Mouse (Mus musculus): Measurements from ENCODE around the gene Wars2. TPM values are rescaled to one million over a fixed set of nuclear protein-coding genes. Genes with fewer than 3 reads are reported as not detected.
A peak's percentile ranks its signal among the peaks of the same experiment; 100 is the strongest.

Gene Wars2
- polyA plus RNA-seq, 1 experiment from 2014 or later = 8.3 TPM

- no peak for ATAC-seq (ENCODE audit: insufficient number of reproducible peaks, insufficient read depth, low FRiP score, low TSS enrichment, low read depth)
- no peak overlapping the region for H3K4me3 ChIP-seq (replicated peaks)
- H3K4me1 ChIP-seq (replicated peaks) = 0 out of 2 replicates have a peak, but pooled peaks cover 3% of the 10 kb centered on the region
Observed at GRCm38 (mm10) chr3:99156286-99156685, 15.4 kb downstream of the Wars2 start.

GRCm38 (mm10) chr3:99156987-99157386 lies 16.1 kb downstream of the Wars2 start:
- Histone ChIP-seq H3K9me3 (0 out of 2 replicates have a peak, but pooled peaks cover 3% of the 10 kb centered on the region), H3K36me3 (no peaks in the 10 kb centered on the region; the same call in 1 of the 2 replicates), H3K4me1 (replicated peaks) (0 out of 2 replicates have a peak, but pooled peaks cover 3% of the 10 kb centered on the region), H3K27me3 (no peaks in the 10 kb centered on the region), H3K4me3 (replicated peaks) (no peak overlapping the region), H3K27ac (no peak overlapping the region), H3K9ac (replicated peaks) (no peak overlapping the region), H3K4me2 (no peak overlapping the region)
- ATAC-seq (ENCODE audit: insufficient number of reproducible peaks, insufficient read depth, low FRiP score, low TSS enrichment, low read depth) = no peak
- 61% methylated on average over 1 of the region's 1 CpGs for WGBS

More at GRCm38 (mm10) chr3:99156286-99156685, 15.4 kb downstream of the Wars2 start:
- WGBS = 87% methylated on average over 4 of the region's 4 CpGs
- Histone ChIP-seq H3K27me3 (no peaks in the 10 kb centered on the region), H3K36me3 (no peaks in the 10 kb centered on the region; the same call in 1 of the 2 replicates), H3K9ac (replicated peaks) (no peak overlapping the region), H3K9me3 (0 out of 2 replicates have a peak, but pooled peaks cover 3% of the 10 kb centered on the region), H3K27ac (no peak overlapping the region), H3K4me2 (no peak overlapping the region)

- no peak for ATAC-seq (ENCODE audit: insufficient number of reproducible peaks, insufficient read depth, low FRiP score, low TSS enrichment, low read depth)
- Histone ChIP-seq H3K27me3 (no peaks in the 10 kb centered on the region), H3K4me3 (replicated peaks) (no peak overlapping the region), H3K27ac (no peak overlapping the region), H3K9ac (replicated peaks) (no peak overlapping the region), H3K9me3 (0 out of 2 replicates have a peak, but pooled peaks cover 3% of the 10 kb centered on the region), H3K4me2 (no peak overlapping the region), H3K36me3 (no peaks in the 10 kb centered on the region; the same call in 1 of the 2 replicates), H3K4me1 (replicated peaks) (0 out of 2 replicates have a peak, but pooled peaks cover 3% of the 10 kb centered on the region)
- WGBS = 55% methylated on average over 4 of the region's 4 CpGs
Observed at GRCm38 (mm10) chr3:99157451-99158015, 16.7 kb downstream of the Wars2 start.

- Histone ChIP-seq H3K27me3 (no peaks in the 10 kb centered on the region), H3K9ac (replicated peaks) (no peak overlapping the region), H3K9me3 (0 out of 2 replicates have a peak, but pooled peaks cover 3% of the 10 kb centered on the region), H3K4me1 (replicated peaks) (peaks cover 9% of the 10 kb centered on the region), H3K4me3 (replicated peaks) (no peak overlapping the region), H3K36me3 (no peaks in the 10 kb centered on the region; the same call in 1 of the 2 replicates), H3K4me2 (no peak overlapping the region), H3K27ac (no peak overlapping the region)
- WGBS = 90% methylated on average over 3 of the region's 3 CpGs
- no peak for ATAC-seq (ENCODE audit: insufficient number of reproducible peaks, insufficient read depth, low FRiP score, low TSS enrichment, low read depth)
Observed at GRCm38 (mm10) chr3:99160016-99160415, 19.1 kb downstream of the Wars2 start.

GRCm38 (mm10) chr3:99162191-99162590 lies 21.3 kb downstream of the Wars2 start:
- Histone ChIP-seq H3K4me2 (no peak overlapping the region), H3K4me1 (replicated peaks) (peaks cover 9% of the 10 kb centered on the region), H3K9me3 (0 out of 2 replicates have a peak, but pooled peaks cover 3% of the 10 kb centered on the region), H3K9ac (replicated peaks) (no peak overlapping the region), H3K27me3 (no peaks in the 10 kb centered on the region), H3K4me3 (replicated peaks) (no peak overlapping the region), H3K36me3 (no peaks in the 10 kb centered on the region), H3K27ac (no peak overlapping the region)
- WGBS = 81% methylated on average over 2 of the region's 2 CpGs
- no peak for ATAC-seq (ENCODE audit: insufficient number of reproducible peaks, insufficient read depth, low FRiP score, low TSS enrichment, low read depth)

- no peak overlapping the region for H3K27ac ChIP-seq
- peaks cover 6% of the 10 kb centered on the region for H3K4me1 ChIP-seq (replicated peaks)
- no peaks in the 10 kb centered on the region for H3K9me3 ChIP-seq
- no peak for ATAC-seq (ENCODE audit: insufficient number of reproducible peaks, insufficient read depth, low FRiP score, low TSS enrichment, low read depth)
- H3K36me3 ChIP-seq = no peaks in the 10 kb centered on the region
- H3K4me2 ChIP-seq = no peak overlapping the region
- H3K4me3 ChIP-seq (replicated peaks) = no peak overlapping the region
- WGBS = 71% methylated on average over 4 of the region's 4 CpGs
- no peak overlapping the region for H3K9ac ChIP-seq (replicated peaks)
- H3K27me3 ChIP-seq = no peaks in the 10 kb centered on the region
Observed at GRCm38 (mm10) chr3:99167734-99168133, 26.9 kb downstream of the Wars2 start.

- H3K27me3 ChIP-seq = no peaks in the 10 kb centered on the region
- 64% methylated on average over 5 of the region's 5 CpGs for WGBS
Observed at GRCm38 (mm10) chr3:99173178-99173577, 32.3 kb downstream of the Wars2 start.

GRCm38 (mm10) chr3:99174658-99175304 lies 33.9 kb downstream of the Wars2 start:
- whole genome bisulfite sequencing = 19% methylated on average over 9 of the region's 9 CpGs
- H3K4me2 ChIP-seq = peak overlapping the region; percentile 27
- no peak for ATAC-seq (ENCODE audit: insufficient number of reproducible peaks, insufficient read depth, low FRiP score, low TSS enrichment, low read depth)

More at GRCm38 (mm10) chr3:99173178-99173577, 32.3 kb downstream of the Wars2 start:
- ATAC-seq (ENCODE audit: insufficient number of reproducible peaks, insufficient read depth, low FRiP score, low TSS enrichment, low read depth) = no peak
- Histone ChIP-seq H3K4me3 (replicated peaks) (no peak overlapping the region), H3K9me3 (no peaks in the 10 kb centered on the region), H3K36me3 (no peaks in the 10 kb centered on the region), H3K9ac (replicated peaks) (no peak overlapping the region), H3K4me2 (no peak overlapping the region), H3K4me1 (replicated peaks) (peaks cover 14% of the 10 kb centered on the region), H3K27ac (no peak overlapping the region)

GRCm38 (mm10) chr3:99183355-99184016 lies 42.6 kb downstream of the Wars2 start:
- ATAC-seq (ENCODE audit: insufficient number of reproducible peaks, insufficient read depth, low FRiP score, low TSS enrichment, low read depth) = no peak
- no peaks in the 10 kb centered on the region for H3K36me3 ChIP-seq
- no peak overlapping the region for H3K9ac ChIP-seq (replicated peaks)
- H3K4me3 ChIP-seq (replicated peaks) = no peak overlapping the region
- no peak overlapping the region for H3K4me2 ChIP-seq
- no peaks in the 10 kb centered on the region for H3K9me3 ChIP-seq
- H3K4me1 ChIP-seq (replicated peaks) = peaks cover 11% of the 10 kb centered on the region; the same call in 1 of the 2 replicates
- H3K27me3 ChIP-seq = no peaks in the 10 kb centered on the region
- 74% methylated on average over 17 of the region's 17 CpGs for WGBS
- H3K27ac ChIP-seq = no peak overlapping the region

More at GRCm38 (mm10) chr3:99174658-99175304, 33.9 kb downstream of the Wars2 start:
- Histone ChIP-seq H3K9me3 (no peaks in the 10 kb centered on the region), H3K27me3 (no peaks in the 10 kb centered on the region), H3K27ac (no peak overlapping the region; the same call in 1 of the 2 replicates), H3K36me3 (no peaks in the 10 kb centered on the region), H3K9ac (replicated peaks) (no peak overlapping the region), H3K4me3 (replicated peaks) (no peak overlapping the region), H3K4me1 (replicated peaks) (peaks cover 20% of the 10 kb centered on the region)

- H3K4me1 ChIP-seq (replicated peaks) = peaks cover 8% of the 10 kb centered on the region; the same call in 1 of the 2 replicates
Observed at GRCm38 (mm10) chr3:99184373-99184772, 43.5 kb downstream of the Wars2 start.

GRCm38 (mm10) chr3:99188097-99188496 lies 47.2 kb downstream of the Wars2 start:
- Histone ChIP-seq H3K4me1 (replicated peaks) (peaks cover 6% of the 10 kb centered on the region; the same call in 1 of the 2 replicates), H3K27me3 (no peaks in the 10 kb centered on the region), H3K4me3 (replicated peaks) (no peak overlapping the region), H3K36me3 (no peaks in the 10 kb centered on the region), H3K9me3 (no peaks in the 10 kb centered on the region), H3K27ac (no peak overlapping the region), H3K4me2 (no peak overlapping the region), H3K9ac (replicated peaks) (no peak overlapping the region)
- 93% methylated on average over 1 of the region's 1 CpGs for WGBS
- no peak for ATAC-seq (ENCODE audit: insufficient number of reproducible peaks, insufficient read depth, low FRiP score, low TSS enrichment, low read depth)

More at GRCm38 (mm10) chr3:99184373-99184772, 43.5 kb downstream of the Wars2 start:
- Histone ChIP-seq H3K4me2 (no peak overlapping the region), H3K9ac (replicated peaks) (no peak overlapping the region), H3K36me3 (no peaks in the 10 kb centered on the region), H3K9me3 (no peaks in the 10 kb centered on the region), H3K4me3 (replicated peaks) (no peak overlapping the region), H3K27ac (no peak overlapping the region), H3K27me3 (no peaks in the 10 kb centered on the region)
- no peak for ATAC-seq (ENCODE audit: insufficient number of reproducible peaks, insufficient read depth, low FRiP score, low TSS enrichment, low read depth)
- WGBS = 83% methylated on average over 1 of the region's 1 CpGs
